Mouse (Mus musculus): ENCODE data around the gene Nckap5. TPM values are rescaled to one million over a fixed set of nuclear protein-coding genes. Genes with fewer than 3 reads are reported as not detected.
"Not testable (repeated sequence)": the region's sequence is repeated elsewhere in the genome, so short reads cannot be mapped to it uniquely, and the experiment has no call there.

Nckap5 gene
- total RNA-seq (2022), result 10 to 100 TPM in 3 of 4 experiments, 1 to 10 TPM in 1; 8.9 to 14.5 (median 11.7) TPM

DNA sequence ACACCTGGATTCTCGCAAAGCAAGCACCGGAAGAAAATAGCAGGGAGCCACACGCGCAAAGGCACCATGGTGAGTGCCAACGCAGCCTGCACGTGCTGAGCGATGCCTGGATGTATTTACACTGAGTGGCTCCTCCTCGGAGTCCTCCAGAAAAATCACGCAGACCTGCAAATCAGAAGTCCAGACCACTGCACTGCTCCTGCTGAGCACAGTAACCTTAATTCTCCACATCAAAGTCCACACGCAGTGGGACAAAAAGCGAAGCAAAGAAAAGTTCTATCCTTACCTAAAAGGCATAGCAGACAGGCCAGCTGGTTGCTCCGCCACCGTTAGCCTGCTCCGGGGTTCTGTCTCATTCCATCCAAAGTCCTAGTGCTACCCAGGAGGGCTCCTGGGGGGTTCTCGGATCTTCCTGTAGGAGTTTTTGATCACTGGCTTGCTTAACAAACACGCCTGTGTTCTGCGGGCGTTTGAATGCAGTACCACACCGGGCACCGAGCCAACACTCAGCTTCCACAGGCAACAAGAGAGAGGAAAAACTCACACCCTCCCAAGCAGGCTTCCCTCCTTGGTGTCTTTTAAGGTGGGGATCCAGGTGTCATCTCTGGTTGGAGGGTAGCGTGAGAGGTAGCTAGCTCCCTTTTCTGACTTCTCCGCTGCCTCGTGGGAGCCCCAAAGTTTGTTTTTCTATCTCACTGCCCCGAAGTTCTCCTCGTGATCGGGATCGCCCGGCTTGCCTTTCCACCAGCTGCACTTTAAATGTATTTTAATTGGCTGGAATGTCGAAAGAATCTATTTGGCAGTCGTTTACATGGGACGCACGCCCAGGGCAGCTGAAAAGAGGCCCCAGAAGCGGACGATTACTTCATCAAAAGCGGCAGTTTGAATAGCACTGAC, at the start of gene Nckap5:
Gene Nckap5, minus strand, starts transcription at position 769 of the 897 bp plus-strand sequence.
- peak; percentile 47 to 81 for DNase-seq (ENCODE audit: low spot score in 2 of 2)

DNA sequence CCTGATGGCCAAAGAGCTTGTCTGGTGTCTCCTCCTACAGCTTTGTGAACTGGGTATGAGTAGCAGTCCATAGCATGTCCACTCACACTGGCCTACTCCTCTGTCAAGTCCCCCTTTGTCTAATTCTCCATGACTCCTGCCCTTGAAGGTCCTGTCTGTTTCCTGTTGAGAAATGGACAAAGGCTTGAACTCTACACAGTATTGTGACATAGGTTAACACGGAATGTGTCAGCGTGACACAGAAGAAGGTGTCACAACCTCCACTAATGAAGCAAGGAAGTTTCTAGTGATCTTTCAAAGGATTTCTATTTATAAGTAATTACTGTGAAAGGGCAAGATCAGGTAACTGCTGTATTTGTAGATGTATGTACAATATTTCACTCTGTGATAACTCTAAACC, 46.9 kb upstream of the Nckap5 start:
- DNase-seq (ENCODE audit: low spot score in 2 of 2), result no peak

DNA sequence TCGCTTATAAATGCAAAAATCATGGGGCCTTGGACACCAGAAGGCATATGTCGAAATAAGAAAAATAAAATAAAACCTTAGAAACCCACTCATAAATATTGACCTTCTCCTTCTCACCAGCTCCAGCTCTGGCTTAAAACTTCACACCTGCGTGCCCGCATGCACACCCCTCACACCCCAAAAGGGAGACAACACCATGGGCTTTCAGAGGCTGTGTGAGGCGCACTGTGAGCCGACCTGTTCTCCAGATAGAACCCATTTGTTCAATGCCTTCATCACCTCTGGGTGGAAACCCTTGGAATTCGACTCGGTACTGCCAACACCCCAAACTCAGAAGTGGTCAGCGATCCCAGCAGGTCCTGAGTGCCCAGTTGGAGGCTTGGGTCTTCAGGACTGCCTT, 37.8 kb upstream of the Nckap5 start:
- DNase-seq (ENCODE audit: low spot score in 2 of 2), result no peak

DNA sequence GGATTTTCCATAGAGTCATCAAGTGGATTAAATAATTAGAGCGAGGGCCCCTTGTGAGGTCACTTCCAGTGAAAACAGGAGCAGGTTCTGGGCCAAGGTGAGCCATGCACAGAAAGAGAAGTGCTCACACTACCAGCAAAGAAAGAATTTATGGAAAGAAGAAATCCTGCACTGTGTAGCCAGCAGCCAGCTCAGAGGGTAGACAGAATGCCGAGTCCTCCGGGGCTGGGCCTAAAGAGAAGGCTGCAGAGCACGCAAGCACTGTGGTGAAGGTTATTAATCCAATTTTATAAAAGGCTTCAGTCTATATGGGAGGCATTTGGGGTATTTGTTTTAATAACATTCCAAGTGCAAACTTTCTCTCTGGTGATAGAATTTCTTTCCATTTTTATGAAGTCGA, 37.3 kb upstream of the Nckap5 start:
- no peak for DNase-seq (ENCODE audit: low spot score in 2 of 2)

DNA sequence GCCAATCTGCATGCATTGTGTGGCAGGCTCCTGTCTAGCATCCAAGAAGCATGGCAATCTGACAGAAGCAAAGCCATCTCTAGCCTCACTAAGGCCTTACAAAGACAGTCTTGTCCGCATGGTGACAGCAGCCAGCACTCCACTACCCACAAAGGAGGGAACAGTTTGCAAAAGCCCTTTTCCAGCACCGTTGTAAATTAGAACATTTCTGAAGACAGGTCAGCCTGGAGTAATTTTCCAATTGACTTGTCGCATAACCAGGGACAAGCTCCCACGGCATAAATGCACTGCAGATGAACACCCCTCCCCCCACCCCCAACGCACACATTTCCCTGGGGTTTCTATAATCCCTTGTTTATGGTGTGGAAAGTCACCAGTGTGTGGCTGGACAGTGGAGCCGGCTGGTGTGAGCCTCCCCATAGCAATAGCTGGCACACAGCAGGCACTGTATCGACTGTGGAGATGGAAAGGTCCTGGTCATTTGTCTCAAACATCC, 35.0 kb upstream of the Nckap5 start:
- peak; percentile 53 to 57 for DNase-seq (ENCODE audit: low spot score in 2 of 2)

DNA sequence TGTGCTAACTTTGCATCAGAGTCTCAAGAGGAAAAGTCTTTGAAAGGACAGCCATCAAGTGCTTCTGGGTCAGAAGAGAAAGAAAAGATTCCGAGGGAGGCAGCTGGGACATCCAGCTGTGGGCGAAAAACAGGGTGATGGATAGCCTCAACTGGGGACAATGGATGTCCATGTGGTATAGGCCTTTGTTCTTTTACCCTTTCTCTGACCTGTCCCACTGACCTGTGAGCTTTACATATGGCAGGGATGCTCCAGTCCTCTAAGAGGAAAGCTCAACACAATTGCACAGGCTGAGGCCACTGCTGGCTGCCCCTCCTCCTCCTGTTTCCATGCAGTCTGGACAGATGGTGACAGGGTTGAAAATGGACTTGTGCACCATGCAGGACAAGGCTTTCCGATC, 31.2 kb upstream of the Nckap5 start:
- DNase-seq (ENCODE audit: low spot score in 2 of 2), result no peak

DNA sequence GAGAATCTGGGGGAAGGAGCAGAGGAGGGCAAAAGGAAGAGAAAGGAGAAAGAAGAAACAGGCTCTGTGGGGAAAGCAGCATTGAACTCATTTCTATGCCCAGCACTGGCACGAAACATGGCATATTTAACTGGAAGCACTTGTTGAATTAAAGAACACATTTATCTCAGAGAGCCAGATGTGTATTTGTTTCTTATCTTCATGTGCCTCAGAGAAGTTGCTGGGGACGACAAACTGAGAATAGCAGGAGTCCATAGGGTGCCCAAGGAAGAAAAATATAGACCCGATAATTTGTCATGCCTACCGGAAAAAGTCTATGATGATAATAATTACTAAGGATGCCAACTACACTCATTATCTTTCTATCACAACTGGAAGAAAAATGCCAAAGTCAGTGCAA, 29.9 kb upstream of the Nckap5 start:
- no peak for DNase-seq (ENCODE audit: low spot score in 2 of 2)

DNA sequence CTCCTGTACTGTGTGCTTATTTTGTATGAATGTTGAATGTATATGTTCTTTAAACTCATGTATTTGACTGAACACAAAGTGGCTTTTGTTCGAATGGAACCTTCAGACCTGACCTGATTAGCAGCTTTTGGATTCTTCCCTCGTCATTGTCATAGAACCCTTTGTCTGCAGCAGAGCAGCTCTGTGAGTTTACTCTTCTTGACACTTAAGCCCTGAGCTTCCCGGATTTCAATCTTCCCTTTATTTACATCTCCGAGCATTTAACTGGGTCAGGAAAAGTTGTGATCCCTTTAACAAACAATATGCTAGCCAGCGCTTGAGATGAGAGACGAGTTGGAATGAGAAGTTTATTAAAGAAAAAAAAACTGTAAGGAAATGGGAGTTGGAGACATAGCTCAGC, 18.9 kb upstream of the Nckap5 start:
- no peak for DNase-seq (ENCODE audit: low spot score in 2 of 2)

DNA sequence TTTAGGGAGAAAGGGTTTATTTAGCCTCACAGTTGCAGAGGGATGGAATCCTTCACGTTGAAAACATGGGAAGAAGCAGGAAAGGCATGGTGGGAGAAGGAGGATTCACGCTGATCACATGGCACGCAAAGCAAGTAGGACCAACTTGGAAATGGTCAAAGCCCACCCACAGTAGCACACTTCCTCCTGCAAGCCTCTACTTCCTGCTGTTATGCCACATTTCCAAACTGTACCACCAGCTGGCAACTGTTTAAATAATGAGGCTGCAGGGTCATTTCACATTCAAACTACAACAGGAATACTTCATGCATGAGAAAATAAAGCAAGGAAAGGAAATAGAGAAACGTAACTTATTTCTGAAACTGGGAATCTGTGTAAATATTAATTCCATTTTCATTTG, 15.7 kb upstream of the Nckap5 start:
- no peak for DNase-seq (ENCODE audit: low spot score in 2 of 2)

DNA sequence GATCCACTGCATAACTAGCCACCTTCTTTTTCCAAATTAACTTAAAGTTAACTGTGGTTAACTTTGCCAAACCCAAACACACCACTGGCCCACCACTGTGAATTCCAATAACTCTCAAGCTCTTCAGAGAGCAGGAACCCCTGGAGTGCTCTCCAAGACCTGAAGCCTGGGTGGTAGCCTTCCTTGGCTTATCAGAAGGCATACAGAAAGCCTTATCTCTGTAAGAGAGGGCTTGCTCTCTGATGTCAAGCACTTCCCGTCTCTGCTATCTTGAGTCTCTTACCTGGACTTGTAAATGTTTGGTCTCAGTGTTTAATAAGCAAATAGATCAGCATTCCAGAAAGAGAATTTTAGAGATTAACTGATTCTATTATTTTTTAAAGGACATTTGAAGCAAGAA, 2.3 kb upstream of the Nckap5 start:
- no peak for DNase-seq (ENCODE audit: low spot score in 2 of 2)

DNA sequence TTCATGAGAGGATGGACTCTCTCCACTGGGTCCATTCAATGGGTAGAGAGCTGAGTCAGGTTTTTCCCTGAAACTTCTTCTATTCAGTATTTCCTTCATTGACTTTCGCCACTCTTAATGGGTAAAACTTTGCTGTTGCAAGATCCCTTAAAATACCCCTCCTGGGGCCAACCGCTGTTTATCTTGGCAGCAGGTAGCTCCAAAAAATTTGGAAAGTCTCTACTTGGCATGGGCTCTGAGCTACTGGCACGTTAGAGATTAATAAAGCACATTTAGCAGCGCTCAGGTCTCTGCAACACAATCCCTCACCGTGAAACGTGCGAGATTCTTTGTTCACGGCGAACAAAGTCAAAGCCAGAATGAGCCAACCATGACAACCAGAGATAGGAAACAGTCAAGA, 1.6 kb downstream of the Nckap5 start:
- DNase-seq (ENCODE audit: low spot score in 2 of 2), result no peak

DNA sequence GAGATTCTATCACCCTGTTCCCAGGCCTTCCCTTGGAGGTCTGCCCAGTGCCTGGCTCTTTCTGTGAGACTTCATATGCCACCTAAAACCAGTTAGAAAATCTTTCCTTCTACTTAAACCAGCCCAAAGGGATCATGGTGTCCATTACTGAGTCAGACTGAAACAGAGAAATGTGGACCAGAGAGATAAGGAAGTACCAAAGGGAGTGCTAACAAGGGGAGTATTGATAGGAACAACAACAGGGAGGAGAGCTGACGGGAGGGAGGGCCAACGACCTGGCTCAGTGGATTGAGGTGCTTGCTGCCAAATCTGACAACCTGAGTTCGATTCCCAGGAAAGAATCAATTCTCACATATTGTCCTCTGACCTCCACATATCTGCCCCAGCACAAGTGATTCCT, 5.8 kb downstream of the Nckap5 start:
- DNase-seq (ENCODE audit: low spot score in 2 of 2), result no peak

DNA sequence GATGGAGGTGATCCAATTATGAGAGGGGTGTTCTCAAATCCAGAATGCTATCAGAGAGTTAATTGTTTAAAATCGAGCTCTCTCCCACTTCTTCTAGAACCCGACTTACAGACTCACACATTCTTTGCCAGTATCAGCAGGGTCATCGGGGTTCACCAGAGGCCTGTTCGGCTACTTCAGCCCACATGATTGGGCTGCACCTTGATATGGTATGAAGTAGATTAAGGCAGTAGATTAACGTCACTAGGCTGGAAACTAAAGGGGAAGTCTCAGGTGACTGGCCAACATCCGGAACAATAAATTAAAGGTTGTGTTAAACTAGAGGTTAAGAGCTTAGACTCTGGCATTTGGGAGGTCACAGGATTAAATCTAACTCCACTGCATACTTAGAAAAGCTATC, 8.4 kb downstream of the Nckap5 start:
- no peak for DNase-seq (ENCODE audit: low spot score in 2 of 2)

DNA sequence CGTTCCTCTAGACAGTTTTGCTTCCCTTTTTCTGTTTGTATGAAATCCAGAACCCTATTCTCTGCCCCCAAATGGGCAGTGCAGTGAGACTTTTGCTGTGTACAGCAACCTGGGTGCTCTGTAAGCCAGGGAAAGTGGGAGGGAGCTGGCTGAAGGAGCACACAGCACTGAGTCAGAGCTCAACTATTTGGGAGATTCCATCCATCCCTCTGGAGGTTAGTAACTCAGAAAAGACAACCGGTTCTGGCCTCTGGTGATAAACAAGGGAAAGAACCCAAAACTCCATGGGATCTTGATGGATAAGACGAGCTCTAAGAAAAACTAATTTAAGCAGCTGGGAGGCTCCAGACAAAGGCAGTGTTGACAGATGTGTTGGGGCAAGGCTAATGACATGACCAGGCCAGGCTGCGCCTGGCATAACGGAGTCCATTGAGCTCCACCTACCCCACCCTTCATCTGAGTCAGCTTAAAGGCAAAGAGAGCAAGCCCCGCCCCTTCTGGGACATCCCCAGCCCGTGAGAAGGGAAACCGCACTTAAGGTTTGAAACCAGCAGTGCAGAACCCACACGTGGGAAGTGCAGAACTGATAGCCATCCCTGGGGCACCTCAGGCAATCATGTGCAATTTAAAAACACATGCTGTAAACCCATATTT, 13.1 kb downstream of the Nckap5 start:
- DNase-seq (ENCODE audit: low spot score in 2 of 2), result no peak

DNA sequence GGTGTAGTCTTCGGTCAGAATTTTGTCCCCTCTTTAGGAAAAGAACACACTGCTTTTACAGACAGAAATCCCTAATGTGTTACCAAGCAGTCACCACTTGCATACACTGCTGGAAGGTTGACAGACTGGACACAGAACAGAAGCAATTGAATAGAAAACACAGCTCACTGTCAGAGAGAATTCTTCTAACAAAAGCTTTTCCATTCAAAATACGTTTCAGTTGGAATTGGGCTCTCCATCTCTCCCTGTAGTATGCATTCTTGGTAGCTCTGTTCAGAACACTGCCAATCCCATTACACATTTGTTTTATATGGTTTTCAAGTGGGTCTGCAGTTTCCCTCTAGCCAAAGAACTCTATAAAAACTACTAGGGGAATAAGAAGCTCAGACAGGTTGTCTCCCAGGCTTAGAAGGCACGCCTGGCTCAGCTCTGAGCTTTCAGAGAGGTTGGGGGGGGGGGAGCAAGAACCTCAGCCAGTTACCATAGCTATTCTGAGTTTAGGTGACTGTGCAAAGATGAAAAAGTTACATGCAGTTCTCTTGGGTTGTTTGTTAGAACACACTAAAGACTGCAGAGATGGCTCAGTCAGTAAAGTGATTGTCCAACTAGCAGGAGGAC, 23.5 kb downstream of the Nckap5 start:
- DNase-seq (ENCODE audit: low spot score in 2 of 2), result no peak

DNA sequence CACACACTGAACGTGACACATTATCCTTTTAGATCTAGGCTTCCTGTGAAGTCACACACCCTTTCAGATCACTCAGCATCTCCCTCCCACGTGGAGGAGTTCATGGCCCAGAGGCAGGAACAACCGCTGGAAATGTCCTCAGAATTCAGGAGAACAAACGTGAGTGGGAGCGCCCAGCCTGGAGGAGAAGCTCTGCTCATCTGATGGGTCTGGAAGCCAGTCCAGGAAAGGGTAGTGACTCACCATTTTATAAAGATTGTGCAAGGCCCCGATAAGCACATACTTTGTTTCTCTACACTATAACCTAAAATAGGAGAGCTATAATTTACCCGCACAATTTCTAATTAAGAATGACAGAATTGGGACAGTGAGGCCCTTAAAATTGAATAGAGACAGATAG, 24.1 kb downstream of the Nckap5 start:
- no peak for DNase-seq (ENCODE audit: low spot score in 2 of 2)

DNA sequence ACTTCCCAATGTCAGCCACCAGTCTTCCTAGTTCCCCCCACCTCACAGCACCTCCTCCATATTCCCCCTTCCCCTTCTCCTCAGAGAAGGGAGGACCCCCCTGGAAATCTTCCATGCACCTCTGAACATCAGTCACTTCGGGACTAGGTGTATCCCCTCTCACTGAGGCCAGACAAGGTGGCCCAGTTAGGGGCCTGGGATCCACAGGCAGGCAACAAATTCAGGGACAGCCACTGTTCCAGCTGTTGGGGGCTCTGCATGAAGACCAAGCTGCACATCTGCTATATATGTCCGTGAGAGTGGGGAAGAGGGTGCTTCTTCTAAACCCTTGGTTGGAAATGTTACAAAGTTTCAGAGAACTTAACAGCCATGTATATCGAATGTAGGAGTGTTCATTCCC, 28.2 kb downstream of the Nckap5 start:
- no peak for DNase-seq (ENCODE audit: low spot score in 2 of 2)

DNA sequence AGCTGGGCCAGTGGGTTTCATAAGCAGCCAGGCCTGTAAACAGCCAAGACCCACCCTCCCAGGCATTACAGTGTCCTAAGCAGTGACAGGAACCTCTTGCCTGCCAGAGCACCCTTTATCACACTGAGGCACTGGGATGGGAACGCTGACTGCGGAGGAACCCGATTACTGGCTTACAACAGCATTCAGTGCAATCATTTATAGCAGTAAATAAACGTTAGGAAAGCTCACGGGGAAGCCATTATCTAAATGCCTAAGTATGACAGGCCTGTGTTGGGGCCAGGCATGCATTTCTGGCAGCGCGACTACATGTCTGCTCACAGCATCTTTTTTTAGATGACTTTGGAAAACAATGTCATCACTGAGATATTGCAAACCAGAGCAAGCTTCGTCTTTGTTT, 28.9 kb downstream of the Nckap5 start:
- no peak for DNase-seq (ENCODE audit: low spot score in 2 of 2)

DNA sequence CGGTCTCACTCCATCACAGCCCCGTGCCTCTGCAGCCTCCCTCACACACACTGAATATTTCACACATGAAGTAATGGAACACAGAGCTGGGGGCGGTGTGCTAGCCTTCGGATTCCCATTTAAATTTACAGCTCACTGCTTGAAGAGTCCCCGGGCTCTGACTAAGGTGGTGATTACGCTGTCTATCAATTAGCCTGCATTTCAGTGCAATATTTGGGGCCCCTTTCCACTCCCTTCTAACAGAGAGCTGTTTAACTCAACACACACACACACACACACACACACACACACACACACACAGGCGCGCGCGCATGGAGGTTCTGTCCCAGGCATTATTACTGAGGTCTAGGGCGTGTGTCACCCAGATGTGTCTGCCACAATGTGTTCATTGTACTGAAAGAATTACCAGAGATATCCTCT, 31.2 kb downstream of the Nckap5 start:
- DNase-seq (ENCODE audit: low spot score in 2 of 2), result no peak

DNA sequence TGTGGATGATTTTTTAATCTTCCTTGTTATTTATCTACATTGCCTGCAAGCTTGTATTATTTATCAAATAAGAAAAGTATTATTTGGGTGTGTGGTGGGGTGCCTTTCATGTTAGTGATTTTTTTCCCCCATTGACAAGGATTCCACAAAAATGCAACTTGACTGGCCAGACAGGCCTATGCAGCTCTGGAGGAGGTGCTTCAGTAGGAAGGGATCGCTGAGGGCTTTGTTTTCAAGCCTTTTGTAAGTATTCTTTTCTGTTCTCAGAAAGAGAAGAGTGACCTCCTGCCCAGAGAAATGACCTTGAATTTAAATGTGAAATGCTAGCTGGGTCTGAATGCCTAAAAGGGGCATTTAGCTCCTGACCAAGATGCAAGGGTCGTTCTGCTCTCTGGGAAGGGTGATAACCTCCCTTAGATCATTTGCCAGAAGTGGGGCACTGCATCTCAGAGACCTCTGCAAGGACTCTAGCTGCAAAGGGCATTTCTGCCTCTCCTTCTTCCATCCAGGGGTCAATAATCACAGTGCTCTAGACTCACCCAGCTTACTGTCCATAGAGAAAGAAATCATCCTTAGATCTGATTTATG, 50.2 kb downstream of the Nckap5 start:
- not testable (repeated sequence) for DNase-seq (ENCODE audit: low spot score in 2 of 2)

DNA sequence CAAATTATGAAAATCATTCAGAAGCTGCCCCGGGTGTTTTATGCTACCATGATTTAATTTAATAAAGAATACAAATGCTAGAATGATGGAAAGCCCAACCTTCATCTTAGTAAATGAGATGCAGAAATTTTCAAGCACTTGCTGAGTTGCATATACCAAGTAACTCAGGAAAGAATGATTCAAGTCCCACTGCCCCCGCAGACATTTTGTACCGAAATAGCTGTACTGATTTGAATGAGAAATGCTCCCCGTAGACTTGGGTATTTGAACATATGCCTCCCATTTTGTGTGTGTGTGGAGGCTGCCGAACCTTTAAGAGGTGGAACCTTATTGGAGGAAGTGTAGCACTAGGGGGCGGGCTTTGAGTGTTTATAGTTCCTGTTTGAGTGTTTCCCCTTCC, 56.7 kb downstream of the Nckap5 start:
- DNase-seq (ENCODE audit: low spot score in 2 of 2), result not testable (repeated sequence)

DNA sequence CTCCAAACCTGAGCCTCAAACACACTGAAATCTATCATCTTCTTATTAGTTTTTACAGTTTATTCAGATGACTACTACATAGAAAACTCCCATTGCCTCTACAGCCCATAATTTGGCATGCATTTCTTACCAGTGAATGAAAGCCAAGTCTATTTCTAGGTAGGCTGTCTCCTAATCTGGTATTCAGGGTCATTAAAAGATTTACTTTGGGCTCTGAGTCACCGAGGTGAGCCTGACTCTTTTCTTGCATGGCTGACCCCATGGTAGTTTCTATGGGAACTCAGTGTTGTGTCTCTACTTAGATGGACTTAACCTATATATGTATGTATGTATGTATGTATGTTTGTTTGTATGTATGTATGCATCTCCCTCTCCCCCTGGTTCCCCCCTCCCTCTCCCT, 63.6 kb downstream of the Nckap5 start:
- no peak for DNase-seq (ENCODE audit: low spot score in 2 of 2)

Data from layer of hippocampus, adult 8-10 months (tissue).